Mouse (Mus musculus): Measurements from ENCODE around the gene Gm43518.

GRCm38 (mm10) chr5:123906976-123907630 lies 20.1 kb upstream of the Gm43518 start, which contains the start of gene Denr:
- TF ChIP-seq CTCF (conservative IDR thresholded peaks at IDR 0.05; ENCODE audit: low read length) (peak; percentile 65), POU5F1 (IDR thresholded peaks at IDR 0.05; ENCODE audit: borderline replicate concordance, low read length) (no peak)
